Mouse (Mus musculus) liver, embryonic 16.5 days (tissue): ENCODE measurements around the gene Rbm45. TPM values are rescaled to one million over a fixed set of nuclear protein-coding genes. Genes with fewer than 3 reads are reported as not detected.
A peak's percentile ranks its signal among the peaks of the same experiment; 100 is the strongest.

Source experiments
- ATAC-seq: fragments of 200-750 bp; cut with Nextera tagmentation; 2 replicates; pipeline ENCODE4 v1.8.0; 2017; ENCODE audit warnings: low read depth, mild to moderate bottlenecking, moderate number of reproducible peaks, moderate library complexity
- H3K27ac ChIP-seq: fragments of 300-500 bp; sonication (generic); 2 replicates; pipeline ENCODE4 v1.5.1; 2014; ENCODE audit warnings: mild to moderate bottlenecking, low read length
- H3K27me3 ChIP-seq: fragments of 300-500 bp; sonication (generic); 2 replicates; pipeline ENCODE4 v1.6.1; 2014; ENCODE audit warnings: low read depth, low read length, mixed read lengths; ENCODE audit not compliant: control insufficient read depth, insufficient read depth
- H3K36me3 ChIP-seq: fragments of 300-500 bp; sonication (generic); 2 replicates; pipeline ENCODE4 v1.6.1; 2014; ENCODE audit warnings: mild to moderate bottlenecking; ENCODE audit not compliant: control insufficient read depth, insufficient read depth
- H3K4me1 ChIP-seq: fragments of 300-500 bp; sonication (generic); 2 replicates; pipeline ENCODE4 v1.6.1; 2014; ENCODE audit warnings: low read depth, low read length, mixed read lengths; ENCODE audit not compliant: control insufficient read depth
- H3K4me2 ChIP-seq: fragments of 300-500 bp; sonication (generic); 2 replicates; pipeline ENCODE4 v1.6.1; 2014; ENCODE audit warnings: low read depth, low read length, mixed read lengths
- H3K4me3 ChIP-seq: fragments of 300-500 bp; sonication (generic); 2 replicates; pipeline ENCODE4 v1.5.1; 2014; ENCODE audit warnings: low read depth, mild to moderate bottlenecking, low read length
- H3K9ac ChIP-seq: fragments of 300-500 bp; sonication (generic); 2 replicates; pipeline ENCODE4 v1.6.1; 2014; ENCODE audit warnings: low read depth, low read length
- H3K9me3 ChIP-seq: fragments of 300-500 bp; sonication (generic); replicated peaks from 2 replicates; pipeline ENCODE4 v1.6.1; 2016; ENCODE audit warnings: low read length; ENCODE audit not compliant: control insufficient read depth
- WGBS: fragments of 180-500 bp; shearing (Covaris S2); extraction: QIAGEN DNeasy Blood & Tissue Kit; methylation state at CpG from one replicate; pipeline ENCODE4 v1.1.7; 2014; ENCODE audit not compliant: insufficient replicate concordance; 5-methylcytosine and 5-hydroxymethylcytosine counted together
- polyA plus RNA-seq: library from polyadenylated mRNA; unstranded; fragments of >200 nt; fragmentation: Nextera tagmentation; extraction: Ambion mirVana; gene quantifications from 2 replicates; pipeline ENCODE4 v1.2.1, GENCODE M21; 2015

Gene Rbm45
- polyA plus RNA-seq, 1 experiment from 2014 or later, result 4.9 TPM

DNA sequence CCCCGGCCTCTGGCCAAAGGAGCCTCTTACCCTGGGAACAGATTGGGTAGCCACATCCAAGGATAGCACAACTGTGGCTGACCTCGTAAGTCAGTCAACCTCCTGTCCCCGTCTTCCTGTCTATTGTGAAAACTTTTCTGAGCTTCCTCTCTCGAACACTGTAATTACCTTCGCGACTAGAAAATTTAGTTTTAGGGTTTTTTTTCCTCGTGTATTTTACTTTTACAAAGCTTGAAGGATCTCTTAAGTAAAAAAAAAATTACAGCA lies 805 bp downstream of the Rbm45 start:
- Histone ChIP-seq H3K9ac (peak overlapping the region; percentile 90), H3K4me1 (peaks cover 14% of the 10 kb centered on the region), H3K27ac (no peak overlapping the region), H3K27me3 (no peaks in the 10 kb centered on the region), H3K9me3 (no peaks in the 10 kb centered on the region), H3K36me3 (peaks cover 2% of the 10 kb centered on the region; the same call in 1 of the 2 replicates), H3K4me3 (peak overlapping the region; percentile 97), H3K4me2 (peak overlapping the region; percentile 89)
- ATAC-seq, result peak; percentile 28; the same call in 1 of the 2 replicates
- WGBS, result 2% methylated on average over 7 of the region's 7 CpGs

DNA sequence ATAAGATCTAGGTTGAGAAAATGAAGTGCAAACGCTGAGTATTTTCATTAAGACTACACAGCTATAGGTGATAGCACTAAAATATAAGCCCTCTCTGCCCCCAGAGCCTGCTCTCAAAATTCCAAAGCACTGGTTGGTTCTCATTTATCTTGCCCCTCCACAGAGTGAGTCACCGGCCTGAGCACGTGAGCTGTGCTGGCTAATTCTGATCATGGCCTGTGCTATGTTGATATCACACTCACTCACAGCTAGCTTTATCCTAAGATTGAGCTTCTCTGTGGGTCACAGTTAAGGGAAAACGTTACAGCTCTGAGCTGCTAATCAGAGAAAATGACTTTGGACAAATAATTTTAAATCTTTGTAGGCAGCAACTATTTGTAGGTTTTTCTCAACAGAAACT lies 2.5 kb downstream of the Rbm45 start:
- H3K4me1 ChIP-seq, result peaks cover 14% of the 10 kb centered on the region
- peaks cover 2% of the 10 kb centered on the region for H3K36me3 ChIP-seq
- peak; percentile 64 for ATAC-seq
- H3K27ac ChIP-seq, result no peak overlapping the region
- no peaks in the 10 kb centered on the region for H3K9me3 ChIP-seq
- no peak overlapping the region for H3K9ac ChIP-seq
- H3K4me2 ChIP-seq, result no peak overlapping the region
- 24% methylated on average over 4 of the region's 4 CpGs for WGBS
- H3K4me3 ChIP-seq, result no peak overlapping the region
- no peaks in the 10 kb centered on the region for H3K27me3 ChIP-seq

DNA sequence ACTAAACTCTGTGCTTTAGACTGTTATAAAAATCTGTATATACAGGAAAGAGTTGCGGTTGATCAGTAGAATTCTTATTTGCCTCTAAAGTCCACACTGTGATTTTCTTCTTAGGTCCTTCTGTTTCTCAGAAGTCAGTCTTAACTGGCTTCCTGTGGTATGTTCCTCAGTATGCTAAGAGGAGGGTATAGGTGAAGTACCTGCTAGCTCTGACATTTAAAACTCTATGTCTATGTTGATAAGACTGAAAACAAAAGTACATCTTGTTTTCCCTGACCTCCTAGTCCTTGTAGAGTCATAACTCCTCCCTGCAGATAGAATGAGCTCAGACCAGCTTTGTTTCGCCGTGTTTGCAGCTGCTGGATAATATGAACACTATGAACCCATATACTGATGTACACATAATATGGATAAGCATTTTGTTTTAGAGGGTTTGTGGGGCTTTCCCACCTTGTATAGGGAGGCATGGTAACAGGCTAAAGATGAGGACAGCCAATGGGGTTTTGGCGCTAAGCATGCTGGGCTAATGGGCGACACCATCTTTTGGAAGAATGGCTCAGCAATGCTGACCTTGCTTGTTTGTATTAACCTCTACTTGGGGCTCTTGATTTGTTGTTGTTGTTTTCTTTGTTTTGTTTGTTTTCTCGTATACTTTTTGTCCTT lies 4.9 kb downstream of the Rbm45 start:
- Histone ChIP-seq H3K27me3 (no peaks in the 10 kb centered on the region), H3K4me1 (peaks cover 11% of the 10 kb centered on the region), H3K4me2 (no peak overlapping the region), H3K4me3 (no peak overlapping the region), H3K27ac (no peak overlapping the region), H3K9me3 (no peaks in the 10 kb centered on the region), H3K36me3 (peaks cover 17% of the 10 kb centered on the region), H3K9ac (no peak overlapping the region)
- 84% methylated on average over 6 of the region's 6 CpGs for WGBS
- ATAC-seq, result no peak

DNA sequence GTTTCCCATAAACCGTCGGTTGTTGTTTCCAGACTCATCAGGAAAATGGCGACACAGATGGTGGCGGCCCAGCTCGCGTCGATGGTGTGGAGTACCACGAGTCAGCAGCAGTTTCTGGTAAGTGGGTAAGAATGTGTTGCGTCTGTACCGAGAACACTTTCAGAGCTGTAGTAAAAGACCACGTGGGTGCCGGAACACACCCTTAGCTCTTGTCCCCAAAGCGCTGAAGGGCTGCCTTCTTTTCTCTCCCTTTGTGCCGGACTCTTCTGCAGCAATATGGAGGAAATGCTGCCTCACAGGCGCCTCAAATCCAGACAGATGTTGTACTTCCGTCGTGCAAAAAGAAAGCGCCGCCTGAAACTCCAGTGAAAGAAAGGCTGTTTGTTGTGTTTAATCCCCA lies 8.9 kb downstream of the Rbm45 start:
- H3K9me3 ChIP-seq, result no peaks in the 10 kb centered on the region
- no peak overlapping the region for H3K4me2 ChIP-seq
- no peaks in the 10 kb centered on the region for H3K4me1 ChIP-seq
- H3K27ac ChIP-seq, result no peak overlapping the region
- WGBS, result 89% methylated on average over 19 of the region's 19 CpGs
- no peak overlapping the region for H3K9ac ChIP-seq
- ATAC-seq, result no peak
- peaks cover 25% of the 10 kb centered on the region for H3K36me3 ChIP-seq
- no peak overlapping the region for H3K4me3 ChIP-seq
- H3K27me3 ChIP-seq, result no peaks in the 10 kb centered on the region

DNA sequence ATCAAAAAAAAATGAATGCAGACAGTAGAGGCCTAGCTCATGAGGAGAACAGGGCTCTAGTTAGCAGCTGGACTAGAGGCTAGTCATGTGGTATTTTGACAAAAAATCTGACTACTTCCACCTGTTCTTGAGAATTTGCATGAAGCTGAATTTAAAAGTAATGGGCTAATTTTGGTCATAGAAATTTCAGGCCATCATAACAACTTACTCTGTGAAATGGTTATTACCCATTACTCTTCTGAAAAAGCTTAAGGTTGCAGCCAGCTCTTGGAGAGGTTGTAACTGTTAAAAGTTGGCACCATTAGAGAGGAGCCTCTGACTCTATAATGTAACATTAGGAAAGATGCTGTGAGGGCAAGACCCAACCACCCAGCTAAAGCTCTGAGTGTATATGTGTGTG lies 16.7 kb downstream of the Rbm45 start:
- no peak overlapping the region for H3K27ac ChIP-seq
- H3K27me3 ChIP-seq, result no peaks in the 10 kb centered on the region
- no peak overlapping the region for H3K4me3 ChIP-seq
- ATAC-seq, result no peak
- H3K4me2 ChIP-seq, result no peak overlapping the region
- H3K36me3 ChIP-seq, result peaks cover 3% of the 10 kb centered on the region; the same call in 1 of the 2 replicates
- no peaks in the 10 kb centered on the region for H3K4me1 ChIP-seq
- no peaks in the 10 kb centered on the region for H3K9me3 ChIP-seq
- no peak overlapping the region for H3K9ac ChIP-seq

DNA sequence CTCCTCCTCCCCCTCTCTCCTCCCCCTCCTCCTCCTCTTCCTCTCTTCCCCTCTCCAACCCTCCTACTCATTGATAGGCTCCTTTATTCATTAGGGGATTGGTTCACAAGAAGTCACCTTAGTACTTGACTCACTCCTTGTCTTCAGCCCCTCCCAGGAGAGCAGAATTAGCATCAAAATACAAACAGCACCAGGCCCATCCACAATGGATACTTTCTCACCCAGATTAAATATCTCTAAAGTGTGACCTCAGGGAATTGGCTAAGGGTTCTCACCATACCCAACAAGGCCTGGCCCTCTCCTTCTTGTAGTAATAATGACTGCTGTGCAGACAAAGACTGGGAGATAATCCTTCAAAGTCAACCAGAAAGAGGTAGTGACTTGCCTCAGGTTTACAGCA lies 30.4 kb downstream of the Rbm45 start:
- H3K4me1 ChIP-seq, result no peaks in the 10 kb centered on the region
- no peak overlapping the region for H3K27ac ChIP-seq
- H3K4me3 ChIP-seq, result no peak overlapping the region
- no peak overlapping the region for H3K4me2 ChIP-seq
- H3K9ac ChIP-seq, result no peak overlapping the region
- peaks cover 17% of the 10 kb centered on the region for H3K27me3 ChIP-seq
- H3K36me3 ChIP-seq, result no peaks in the 10 kb centered on the region
- H3K9me3 ChIP-seq, result no peaks in the 10 kb centered on the region
- no peak for ATAC-seq

DNA sequence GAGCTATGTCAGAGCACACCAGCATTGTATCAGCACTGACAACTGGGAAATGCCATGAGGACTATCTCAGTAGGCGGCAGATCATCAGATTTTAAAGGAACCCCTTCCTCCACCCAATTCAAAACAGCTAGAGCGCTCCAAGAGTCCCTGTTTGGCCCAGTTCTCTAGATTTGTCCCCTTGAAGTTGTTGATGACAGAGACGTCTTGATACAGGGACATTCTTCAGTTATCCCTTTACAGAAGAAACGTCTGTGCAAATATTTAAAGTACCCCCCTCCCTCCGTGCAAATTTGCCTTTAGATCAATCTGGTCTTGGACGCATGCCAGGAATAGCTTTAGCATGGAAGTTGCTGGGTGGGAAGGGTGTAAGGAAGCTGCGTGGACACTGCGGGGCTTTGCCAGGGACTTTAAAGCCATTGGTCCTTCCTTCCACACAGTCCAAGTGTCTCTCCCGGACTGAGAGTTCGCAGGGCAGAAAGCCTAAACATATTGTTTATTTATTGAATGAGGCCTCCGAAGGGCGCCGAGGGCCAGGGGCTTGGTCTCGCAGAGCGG lies 35.9 kb downstream of the Rbm45 start:
- Histone ChIP-seq H3K36me3 (no peaks in the 10 kb centered on the region), H3K9me3 (no peaks in the 10 kb centered on the region), H3K4me1 (no peaks in the 10 kb centered on the region; the same call in 1 of the 2 replicates), H3K9ac (no peak overlapping the region), H3K27ac (no peak overlapping the region), H3K27me3 (peaks cover 46% of the 10 kb centered on the region), H3K4me3 (peak overlapping the region; percentile 64), H3K4me2 (peak overlapping the region; percentile 69)
- 5% methylated on average over 15 of the region's 15 CpGs for WGBS
- no peak for ATAC-seq

DNA sequence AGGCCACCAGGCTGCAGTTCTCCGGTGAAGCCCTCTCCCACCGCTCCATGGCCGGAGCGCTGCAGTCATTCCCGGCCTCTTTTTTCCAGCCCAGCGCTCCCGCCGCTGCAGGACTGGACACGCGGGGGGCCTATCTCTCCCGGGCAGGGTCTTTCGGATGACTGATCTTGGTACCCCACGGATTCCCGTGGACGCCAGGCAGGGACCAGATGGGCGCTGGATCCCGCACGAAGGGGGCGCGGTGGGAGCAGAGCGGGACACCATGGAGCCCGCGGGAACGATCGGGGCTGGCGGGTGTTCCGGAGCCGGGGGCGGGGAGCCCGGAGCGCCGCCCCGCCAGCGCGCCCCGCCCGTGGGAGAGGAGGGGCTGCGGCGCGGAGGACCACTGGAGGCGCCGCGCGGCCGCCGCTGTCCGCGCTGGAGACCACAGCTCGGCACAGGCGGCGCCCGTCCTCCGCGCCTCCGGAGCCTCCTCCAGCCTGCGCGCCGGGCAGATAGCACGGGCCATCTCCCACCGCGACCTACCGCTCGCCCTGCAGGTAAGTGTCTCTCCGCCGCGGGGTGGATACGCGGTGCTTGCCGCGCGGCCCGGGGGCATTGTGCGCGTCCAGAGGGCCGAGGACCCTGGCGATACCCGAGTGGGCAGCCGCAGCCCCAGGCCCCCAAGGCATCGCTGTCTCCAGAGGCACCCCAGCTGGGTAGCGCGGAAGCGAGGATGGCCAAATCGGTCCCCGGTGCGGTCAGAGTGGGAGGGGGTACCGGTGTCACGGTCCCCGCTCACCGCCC lies 36.6 kb downstream of the Rbm45 start, which contains the start of gene Osbpl6:
Osbpl6 (plus strand) TSS at position 358 of the 786 bp plus-strand sequence.
- Histone ChIP-seq H3K27ac (no peak within 1 kb of the TSS), H3K4me1 (no peaks in the 10 kb centered on the region; the same call in 1 of the 2 replicates), H3K4me3 (peak within 1 kb of the TSS; percentile 64), H3K9me3 (no peaks in the 10 kb centered on the region), H3K36me3 (no peaks in the 10 kb centered on the region), H3K27me3 (peaks cover 46% of the 10 kb centered on the region), H3K9ac (peak within 1 kb of the TSS; percentile 31; the same call in 1 of the 2 replicates), H3K4me2 (peak within 1 kb of the TSS; percentile 69)
- ATAC-seq, result peak; percentile 81
- under 1% methylated on average over 87 of the region's 89 CpGs for WGBS

DNA sequence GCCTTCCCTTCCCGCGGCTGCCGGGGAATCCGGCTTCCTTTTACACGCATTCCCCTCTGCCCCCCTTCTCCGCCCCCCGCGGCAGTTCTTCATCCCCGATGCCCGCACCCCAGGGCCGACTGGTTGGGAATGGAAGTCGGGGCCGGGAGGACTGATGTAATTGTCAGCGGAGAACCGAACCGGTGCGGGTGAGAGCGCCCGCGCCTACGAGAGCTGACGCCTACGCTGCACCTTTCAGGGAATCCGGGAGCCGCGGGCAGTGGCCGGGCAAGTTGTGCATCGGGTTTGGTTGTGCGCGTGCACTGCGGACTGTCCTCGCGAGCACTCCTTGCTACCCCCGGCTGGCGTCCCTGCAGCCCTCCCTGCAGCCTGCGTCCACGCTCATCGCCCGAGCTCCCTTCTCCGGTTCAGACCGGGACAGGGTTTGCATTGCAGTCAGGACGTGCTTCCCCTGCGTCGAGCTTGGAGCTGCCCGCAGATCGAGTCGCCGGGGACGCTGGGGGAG lies 37.2 kb downstream of the Rbm45 start:
- Histone ChIP-seq H3K4me2 (peak overlapping the region; percentile 69), H3K4me1 (no peaks in the 10 kb centered on the region; the same call in 1 of the 2 replicates), H3K9me3 (no peaks in the 10 kb centered on the region), H3K9ac (peak overlapping the region; percentile 24; the same call in 1 of the 2 replicates), H3K27ac (no peak overlapping the region), H3K27me3 (peaks cover 46% of the 10 kb centered on the region), H3K4me3 (peak overlapping the region; percentile 64), H3K36me3 (no peaks in the 10 kb centered on the region)
- under 1% methylated on average over 48 of the region's 49 CpGs for WGBS
- ATAC-seq, result 0 out of 2 replicates have a peak, but pooled peaks have one; percentile 38
